Mouse (Mus musculus): ENCODE results near the gene Vcl. TPM values are rescaled to one million over a fixed set of nuclear protein-coding genes. Genes with fewer than 3 reads are reported as not detected.

Gene Vcl
- polyA plus RNA-seq, 1 experiment = 144 TPM

DNA sequence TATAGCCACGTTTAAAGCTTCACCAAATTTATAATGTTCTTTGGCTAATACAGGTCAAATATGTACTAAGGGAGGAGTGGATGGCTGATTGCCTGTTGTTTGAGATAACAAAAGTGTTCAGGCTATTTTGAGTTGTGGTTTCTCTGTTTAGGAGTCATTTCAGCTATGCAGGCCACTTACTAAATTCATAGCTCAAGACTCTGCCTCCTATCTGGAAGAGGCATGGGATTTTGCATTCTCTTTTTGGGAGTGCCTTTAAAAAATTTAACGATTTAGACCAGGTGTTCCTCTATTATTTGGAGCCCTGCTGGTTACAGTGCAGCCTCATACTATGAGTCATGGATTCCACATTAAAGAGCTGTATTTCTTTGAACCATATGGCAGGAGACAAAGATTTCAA lies 9.2 kb downstream of the Vcl start:
- Histone ChIP-seq H3K4me3 (replicated peaks; ENCODE audit: extremely low read depth, low read depth, low read length) (no peak overlapping the region), H3K4me1 (ENCODE audit: control insufficient read depth, insufficient read depth, low read length) (peaks cover 24% of the 10 kb centered on the region)
- TF ChIP-seq CTCF (IDR thresholded peaks at IDR 0.05; ENCODE audit: insufficient read depth, low read length) (no peak), POLR2A (IDR thresholded peaks at IDR 0.05; ENCODE audit: borderline replicate concordance, extremely low read depth, low read depth, low read length) (no peak)
- WGBS = 15% methylated on average over 2 of the region's 2 CpGs
- no peak for DNase-seq

GRCm38 (mm10) chr14:20938860-20939259 lies 9.7 kb downstream of the Vcl start:
- TF ChIP-seq CTCF (IDR thresholded peaks at IDR 0.05; ENCODE audit: insufficient read depth, low read length) (no peak), POLR2A (IDR thresholded peaks at IDR 0.05; ENCODE audit: borderline replicate concordance, extremely low read depth, low read depth, low read length) (no peak)
- Histone ChIP-seq H3K4me1 (ENCODE audit: control insufficient read depth, insufficient read depth, low read length) (peaks cover 22% of the 10 kb centered on the region), H3K4me3 (replicated peaks; ENCODE audit: extremely low read depth, low read depth, low read length) (no peak overlapping the region)
- WGBS = 12% methylated on average over 1 of the region's 1 CpGs
- DNase-seq = no peak

- Histone ChIP-seq H3K4me1 (ENCODE audit: control insufficient read depth, insufficient read depth, low read length) (peaks cover 10% of the 10 kb centered on the region), H3K4me3 (replicated peaks; ENCODE audit: extremely low read depth, low read depth, low read length) (no peak overlapping the region)
- 77% methylated on average over 2 of the region's 2 CpGs for WGBS
- TF ChIP-seq POLR2A (IDR thresholded peaks at IDR 0.05; ENCODE audit: borderline replicate concordance, extremely low read depth, low read depth, low read length) = no peak
- TF ChIP-seq CTCF (IDR thresholded peaks at IDR 0.05; ENCODE audit: insufficient read depth, low read length) = no peak
- no peak for DNase-seq
Observed at GRCm38 (mm10) chr14:20945296-20945695, 16.1 kb downstream of the Vcl start.

- Histone ChIP-seq H3K4me3 (replicated peaks; ENCODE audit: extremely low read depth, low read depth, low read length) (no peak overlapping the region), H3K4me1 (ENCODE audit: control insufficient read depth, insufficient read depth, low read length) (peaks cover 14% of the 10 kb centered on the region)
- DNase-seq = no peak
- TF ChIP-seq CTCF (IDR thresholded peaks at IDR 0.05; ENCODE audit: insufficient read depth, low read length) (no peak), POLR2A (IDR thresholded peaks at IDR 0.05; ENCODE audit: borderline replicate concordance, extremely low read depth, low read depth, low read length) (no peak)
Observed at GRCm38 (mm10) chr14:20956021-20956420, 26.8 kb downstream of the Vcl start.

DNA sequence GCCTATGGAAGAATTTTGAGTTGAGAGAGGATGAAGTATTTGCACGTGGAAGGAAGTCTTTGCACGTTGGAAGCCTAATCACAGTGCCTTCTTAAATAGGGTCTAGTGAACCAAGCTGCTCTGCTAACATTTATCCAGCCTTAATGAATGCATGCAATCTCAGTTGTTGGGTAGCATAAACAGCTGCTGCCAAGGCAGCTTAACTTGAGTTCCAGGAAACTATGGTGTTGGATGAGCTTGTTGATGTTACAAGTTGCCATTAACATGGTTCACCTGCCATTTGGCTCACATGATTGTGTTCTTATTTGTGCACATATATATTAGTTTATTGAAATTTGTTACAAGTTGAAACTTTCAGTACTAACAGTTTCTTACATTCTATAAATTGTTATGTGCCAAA lies 29.8 kb downstream of the Vcl start:
- H3K4me3 ChIP-seq (replicated peaks; ENCODE audit: extremely low read depth, low read depth, low read length) = no peak overlapping the region
- peaks cover 25% of the 10 kb centered on the region for H3K4me1 ChIP-seq (ENCODE audit: control insufficient read depth, insufficient read depth, low read length)
- DNase-seq = no peak
- WGBS = 30% methylated on average over 2 of the region's 2 CpGs
- TF ChIP-seq CTCF (IDR thresholded peaks at IDR 0.05; ENCODE audit: insufficient read depth, low read length) = no peak
- no peak for TF ChIP-seq POLR2A (IDR thresholded peaks at IDR 0.05; ENCODE audit: borderline replicate concordance, extremely low read depth, low read depth, low read length)

- H3K4me3 ChIP-seq (replicated peaks; ENCODE audit: extremely low read depth, low read depth, low read length) = no peak overlapping the region
- peaks cover 19% of the 10 kb centered on the region for H3K4me1 ChIP-seq (ENCODE audit: control insufficient read depth, insufficient read depth, low read length)
- no peak for TF ChIP-seq POLR2A (IDR thresholded peaks at IDR 0.05; ENCODE audit: borderline replicate concordance, extremely low read depth, low read depth, low read length)
- TF ChIP-seq CTCF (IDR thresholded peaks at IDR 0.05; ENCODE audit: insufficient read depth, low read length) = no peak
- DNase-seq = no peak
- WGBS = 44% methylated on average over 1 of the region's 1 CpGs
Observed at GRCm38 (mm10) chr14:20962466-20962865, 33.3 kb downstream of the Vcl start.

GRCm38 (mm10) chr14:20962906-20963305 lies 33.7 kb downstream of the Vcl start:
- no peak overlapping the region for H3K4me3 ChIP-seq (replicated peaks; ENCODE audit: extremely low read depth, low read depth, low read length)
- no peak for DNase-seq
- TF ChIP-seq CTCF (IDR thresholded peaks at IDR 0.05; ENCODE audit: insufficient read depth, low read length) = no peak
- no peak for TF ChIP-seq POLR2A (IDR thresholded peaks at IDR 0.05; ENCODE audit: borderline replicate concordance, extremely low read depth, low read depth, low read length)
- WGBS = 45% methylated on average over 1 of the region's 1 CpGs
- peaks cover 19% of the 10 kb centered on the region for H3K4me1 ChIP-seq (ENCODE audit: control insufficient read depth, insufficient read depth, low read length)

GRCm38 (mm10) chr14:20963863-20964262 lies 34.7 kb downstream of the Vcl start:
- Histone ChIP-seq H3K4me1 (ENCODE audit: control insufficient read depth, insufficient read depth, low read length) (peaks cover 19% of the 10 kb centered on the region), H3K4me3 (replicated peaks; ENCODE audit: extremely low read depth, low read depth, low read length) (no peak overlapping the region)
- WGBS = 66% methylated on average over 4 of the region's 4 CpGs
- DNase-seq = no peak
- TF ChIP-seq POLR2A (IDR thresholded peaks at IDR 0.05; ENCODE audit: borderline replicate concordance, extremely low read depth, low read depth, low read length) = no peak
- TF ChIP-seq CTCF (IDR thresholded peaks at IDR 0.05; ENCODE audit: insufficient read depth, low read length) = no peak

DNA sequence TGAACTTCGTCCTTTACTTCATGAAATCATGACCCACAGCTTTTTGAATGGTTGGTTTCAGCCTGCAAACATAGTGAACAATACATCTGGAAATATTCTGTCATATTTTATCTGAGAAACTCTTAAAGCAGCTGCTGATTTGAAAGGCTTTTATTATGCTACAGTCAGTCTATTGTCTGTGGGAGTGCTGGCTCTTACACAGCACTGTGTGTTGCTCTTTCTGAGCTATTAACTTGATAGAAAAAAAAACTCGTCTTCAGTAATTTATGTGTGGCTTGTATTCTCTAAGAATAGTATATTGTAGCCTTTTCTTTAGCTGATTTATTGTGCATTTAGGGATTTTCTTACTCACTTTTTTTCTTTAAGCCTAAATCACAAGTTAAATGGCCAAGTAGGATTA lies 35.1 kb downstream of the Vcl start:
- WGBS = 27% methylated on average over 2 of the region's 2 CpGs
- Histone ChIP-seq H3K4me3 (replicated peaks; ENCODE audit: extremely low read depth, low read depth, low read length) (no peak overlapping the region), H3K4me1 (ENCODE audit: control insufficient read depth, insufficient read depth, low read length) (peaks cover 20% of the 10 kb centered on the region)
- no peak for DNase-seq
- no peak for TF ChIP-seq POLR2A (IDR thresholded peaks at IDR 0.05; ENCODE audit: borderline replicate concordance, extremely low read depth, low read depth, low read length)
- no peak for TF ChIP-seq CTCF (IDR thresholded peaks at IDR 0.05; ENCODE audit: insufficient read depth, low read length)

DNA sequence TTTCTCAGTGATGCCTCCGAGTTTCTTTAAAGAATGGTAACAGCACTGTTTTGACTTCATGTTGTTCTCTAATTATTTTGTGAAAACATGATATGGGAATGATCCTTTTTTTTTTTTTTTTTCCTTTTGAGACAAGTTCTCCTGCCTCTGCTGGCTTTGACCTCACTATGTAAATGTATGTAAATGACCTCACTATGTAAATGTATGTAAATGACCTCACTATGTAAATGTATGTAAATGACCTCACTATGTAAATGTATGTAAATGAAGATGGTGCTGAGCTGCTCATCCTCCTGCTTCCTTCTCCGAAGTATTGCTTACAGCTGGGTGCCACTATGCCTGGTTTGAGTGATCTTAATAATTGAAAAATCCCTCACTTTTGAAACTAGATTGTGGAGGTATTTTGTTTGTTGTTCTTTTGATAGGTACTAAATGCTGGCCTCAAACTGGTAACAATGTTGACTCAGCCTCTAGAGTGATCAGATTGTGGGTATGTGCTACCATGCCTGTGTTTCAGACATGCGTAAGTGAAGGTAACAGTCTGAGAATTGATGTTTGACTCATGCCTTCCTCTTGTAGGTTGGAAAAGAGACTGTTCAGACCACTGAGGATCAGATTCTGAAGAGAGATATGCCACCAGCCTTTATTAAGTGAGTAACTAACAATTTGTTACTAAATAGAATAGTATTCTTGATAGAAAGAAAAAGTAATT lies 37.9 kb downstream of the Vcl start:
- DNase-seq = no peak
- Histone ChIP-seq H3K4me1 (ENCODE audit: control insufficient read depth, insufficient read depth, low read length) (peaks cover 20% of the 10 kb centered on the region), H3K4me3 (replicated peaks; ENCODE audit: extremely low read depth, low read depth, low read length) (no peak overlapping the region)
- no peak for TF ChIP-seq POLR2A (IDR thresholded peaks at IDR 0.05; ENCODE audit: borderline replicate concordance, extremely low read depth, low read depth, low read length)
- TF ChIP-seq CTCF (IDR thresholded peaks at IDR 0.05; ENCODE audit: insufficient read depth, low read length) = no peak
- 78% methylated on average over 3 of the region's 3 CpGs for WGBS

Measured in lung, adult 2 months (tissue).